Mouse (Mus musculus) gastrocnemius, adult 2 months (tissue): Measurements from ENCODE around the gene Lmo7. TPM values are rescaled to one million over a fixed set of nuclear protein-coding genes. Genes with fewer than 3 reads are reported as not detected.

Experiments used
- DNase-seq: peaks from one replicate; pipeline ENCODE4 v3.0.0; 2022
- H3K27ac ChIP-seq: fragments of 200-600 bp; 2 replicates; pipeline ENCODE4 v1.8.1; 2022; ENCODE audit warnings: mild to moderate bottlenecking
- H3K4me3 ChIP-seq: fragments of 200-600 bp; 2 replicates; pipeline ENCODE4 v1.8.1; 2022; ENCODE audit warnings: mild to moderate bottlenecking, moderate library complexity
- CTCF ChIP-seq: fragments of 200-600 bp; IDR thresholded peaks from 2 replicates; pipeline ENCODE4 v1.8.1; 2022; ENCODE audit warnings: antibody characterized with exemption, mild to moderate bottlenecking, moderate library complexity
- intact Hi-C: fragments of 180-260 bp; cut with DNase I; formaldehyde crosslinking; loops from one replicate; pipeline ENCODE4 v1.15.1; 2025
- total RNA-seq, 2 experiments: library from RNA; stranded (reverse); gene quantifications; 2 replicates each; pipeline ENCODE4 v1.2.3; 2021

Lmo7 gene
- total RNA-seq, 2 experiments from 2014 or later, result 66.4 to 75.5 TPM

DNA sequence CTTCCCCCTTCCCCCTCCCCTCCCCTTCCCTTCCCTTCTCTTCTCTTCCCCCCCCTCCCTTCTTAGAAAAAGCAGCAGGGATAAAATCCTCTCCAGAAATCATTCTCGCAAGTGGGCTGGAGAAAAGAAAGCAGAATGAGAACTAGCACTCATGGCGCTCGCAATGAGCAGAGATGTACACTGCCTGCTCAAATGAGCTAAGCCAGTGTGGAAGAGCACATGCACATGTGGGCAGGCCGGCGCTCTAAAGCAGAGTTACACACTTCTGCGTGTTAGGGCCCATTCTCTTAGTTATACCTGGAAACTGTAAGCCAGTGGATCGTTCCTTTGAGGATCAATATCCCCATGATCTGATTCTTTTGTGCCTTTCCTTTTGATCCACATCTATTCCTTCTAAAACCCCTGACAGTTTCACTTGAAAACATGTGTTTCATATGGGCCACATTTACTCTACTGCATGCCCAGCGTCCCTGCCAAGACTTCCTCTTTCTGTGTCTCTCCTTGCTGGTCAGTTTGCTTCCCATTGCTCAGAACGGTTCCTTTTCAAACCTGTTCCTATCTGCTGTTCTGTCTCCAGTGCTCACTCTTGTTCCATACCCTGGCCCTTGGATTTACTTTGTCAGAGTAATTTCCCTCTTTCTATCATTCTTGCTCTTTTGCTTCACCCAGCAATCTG is 224.2 kb downstream of the Lmo7 start:
- no peak overlapping the region for H3K27ac ChIP-seq
- intact Hi-C loops, result no loop called here
- DNase-seq, result no peak
- H3K4me3 ChIP-seq, result no peak overlapping the region
- TF ChIP-seq CTCF, result no peak

DNA sequence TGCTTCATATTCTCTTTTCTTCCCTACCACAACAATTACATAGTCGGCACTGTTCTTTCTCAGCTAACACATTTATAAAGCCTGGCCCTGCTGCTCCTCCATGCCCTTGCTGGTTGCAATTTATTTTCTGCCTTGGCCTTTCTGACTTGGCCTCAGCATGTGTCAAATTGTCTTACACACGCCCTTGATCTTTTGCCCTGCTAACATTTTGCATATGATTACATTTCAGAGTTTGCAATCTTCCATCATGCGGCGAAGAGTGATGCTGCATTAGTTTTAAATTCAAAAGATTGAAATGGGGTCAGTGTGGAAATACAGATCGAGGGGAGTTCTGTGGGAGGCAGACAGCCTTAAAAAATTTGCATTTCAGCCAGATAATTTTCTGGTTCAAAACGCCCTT is 234.6 kb downstream of the Lmo7 start:
- H3K27ac ChIP-seq, result no peak overlapping the region
- DNase-seq, result no peak
- H3K4me3 ChIP-seq, result no peak overlapping the region
- intact Hi-C loops, result no loop called here
- no peak for TF ChIP-seq CTCF

DNA sequence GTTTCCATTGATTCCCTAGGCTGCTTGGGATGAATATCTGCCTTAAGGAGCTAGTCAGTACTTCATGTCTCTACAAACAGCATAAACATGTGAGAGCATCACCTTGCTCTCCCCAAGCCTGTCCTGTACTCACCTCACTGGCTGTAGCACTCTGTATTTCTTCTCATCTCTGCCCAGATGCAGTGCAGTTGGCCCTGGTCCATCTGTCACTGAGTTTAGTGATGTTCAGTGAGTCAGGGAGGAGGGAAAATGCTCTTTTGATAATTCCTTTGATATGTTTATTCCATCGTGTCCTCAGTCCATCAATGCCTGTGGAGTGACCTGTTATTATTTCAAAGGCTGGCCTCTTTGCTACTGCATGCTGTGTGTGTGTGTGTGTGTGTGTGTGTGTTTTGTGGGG is 235.2 kb downstream of the Lmo7 start:
- no peak for DNase-seq
- H3K4me3 ChIP-seq, result no peak overlapping the region
- no peak for TF ChIP-seq CTCF
- no peak overlapping the region for H3K27ac ChIP-seq
- intact Hi-C loops, result no loop called here

DNA sequence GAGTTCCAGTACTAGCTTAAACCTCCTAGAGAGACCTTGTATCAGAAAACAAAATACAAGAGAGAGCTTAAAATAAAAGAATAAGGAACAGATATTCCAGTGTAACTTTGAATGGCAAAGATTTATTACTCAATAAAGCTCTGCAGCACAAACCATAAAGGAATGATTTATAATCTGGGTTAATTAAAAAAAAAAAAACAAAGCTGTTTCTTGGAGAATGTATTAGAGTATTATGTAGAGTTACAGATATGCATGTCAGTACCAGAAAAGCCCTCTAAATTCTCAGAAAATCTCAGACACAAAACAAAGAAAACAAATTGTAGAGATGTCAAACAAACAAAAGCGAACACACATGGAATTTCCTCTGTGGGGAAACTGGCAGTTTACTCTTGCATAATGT is 243.0 kb downstream of the Lmo7 start:
- intact Hi-C loops, result no loop called here
- no peak overlapping the region for H3K27ac ChIP-seq
- DNase-seq, result no peak
- no peak for TF ChIP-seq CTCF
- no peak overlapping the region for H3K4me3 ChIP-seq

DNA sequence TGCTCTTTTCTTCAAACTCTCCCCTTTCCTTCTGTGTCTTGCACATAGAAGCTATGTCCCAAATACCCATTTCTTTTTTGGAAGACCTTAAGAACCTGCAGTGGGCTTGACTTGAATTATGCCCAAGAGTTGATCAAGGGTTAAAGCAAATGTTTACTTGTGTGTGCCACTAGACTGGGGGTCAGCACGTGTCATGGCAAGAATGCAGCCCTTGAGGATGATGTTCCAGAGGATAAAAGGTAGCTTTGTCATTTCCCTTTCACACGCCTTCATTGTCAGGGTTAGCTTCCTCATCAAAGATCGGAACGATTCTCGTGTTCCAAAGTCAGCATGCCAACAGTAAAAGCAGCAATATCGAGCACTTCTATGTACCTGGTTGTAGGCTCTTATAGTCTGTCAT is 243.4 kb downstream of the Lmo7 start:
- Histone ChIP-seq H3K27ac (no peak overlapping the region), H3K4me3 (no peak overlapping the region)
- TF ChIP-seq CTCF, result no peak
- intact Hi-C loops, result no loop called here
- no peak for DNase-seq

DNA sequence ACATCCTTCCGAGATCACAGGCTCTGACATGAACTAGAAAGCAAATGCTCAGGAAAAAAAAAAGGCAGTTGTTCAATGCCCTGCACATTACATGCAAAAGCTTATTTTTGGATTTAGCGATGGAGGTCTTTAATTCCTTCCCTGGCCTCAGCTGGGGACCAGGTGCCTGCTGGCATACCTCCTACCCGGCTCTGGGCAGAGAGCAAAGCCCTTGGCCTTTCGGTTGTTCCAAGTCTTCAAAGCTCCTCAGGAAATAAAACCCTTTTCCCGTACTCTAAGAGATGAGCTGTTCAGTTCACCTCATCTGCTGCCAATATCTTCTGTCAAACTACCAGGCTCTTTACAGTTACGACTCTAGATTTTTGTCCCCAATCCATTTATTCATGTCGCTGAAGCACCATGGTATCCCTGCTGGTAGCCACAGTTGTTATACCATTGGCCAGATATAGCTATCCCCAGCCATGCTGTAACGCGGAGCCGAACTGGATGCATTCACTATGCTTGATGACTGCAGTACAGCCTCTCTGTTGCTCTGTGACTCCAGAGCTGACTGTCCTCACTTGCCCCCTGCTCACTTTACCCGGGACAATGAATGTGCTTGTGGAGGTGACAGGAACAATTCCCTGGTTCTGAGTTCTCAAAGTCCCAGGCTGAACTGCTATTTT is 246.4 kb downstream of the Lmo7 start:
- Histone ChIP-seq H3K4me3 (peak overlapping the region; percentile 26), H3K27ac (no peak overlapping the region)
- DNase-seq, result peak; percentile 23
- no peak for TF ChIP-seq CTCF
- intact Hi-C loops, result no loop called here

Other genes with a start within 250 kb of the Lmo7 start
- gene Tbc1d4, start 120.8 kb upstream of the Lmo7 start, total RNA-seq, result 10 to 100 TPM; 28.8 to 62.9 TPM
- 10 to 100 TPM; 11.5 to 14.7 TPM for gene Commd6, start 89.3 kb upstream of the Lmo7 start, total RNA-seq
- gene Uchl3, start 76.0 kb upstream of the Lmo7 start, total RNA-seq, result 10 to 100 TPM; 25.9 to 32.9 TPM
- gene Gm9922, start 143 bp upstream of the Lmo7 start, total RNA-seq, result not detected